Mouse (Mus musculus) heart, embryonic 16.5 days (tissue): ENCODE results near the gene Sptssb. TPM values are rescaled to one million over a fixed set of nuclear protein-coding genes. Genes with fewer than 3 reads are reported as not detected.

Experiments used
- ATAC-seq: fragments of 200-750 bp; cut with Nextera tagmentation; replicated peaks from 2 replicates; pipeline ENCODE4 v1.8.0; 2017; ENCODE audit warnings: moderate number of reproducible peaks; ENCODE audit not compliant: insufficient read depth, low FRiP score; ENCODE audit errors: extremely low read depth
- H3K27ac ChIP-seq: fragments of 300-500 bp; sonication (generic); 2 replicates; pipeline ENCODE4 v1.5.1; 2014; ENCODE audit warnings: mild to moderate bottlenecking, low read length, control low read depth, moderate library complexity
- H3K27me3 ChIP-seq: fragments of 300-500 bp; sonication (generic); 2 replicates; pipeline ENCODE4 v1.6.1; 2014; ENCODE audit warnings: low read length, mixed read lengths; ENCODE audit not compliant: control insufficient read depth, insufficient read depth
- H3K36me3 ChIP-seq: fragments of 300-500 bp; sonication (generic); 2 replicates; pipeline ENCODE4 v1.6.1; 2014; ENCODE audit not compliant: control insufficient read depth, insufficient read depth
- H3K4me1 ChIP-seq: fragments of 300-500 bp; sonication (generic); 2 replicates; pipeline ENCODE4 v1.6.1; 2014; ENCODE audit warnings: low read length, mixed read lengths; ENCODE audit not compliant: control insufficient read depth, insufficient read depth
- H3K4me2 ChIP-seq: fragments of 300-500 bp; sonication (generic); 2 replicates; pipeline ENCODE4 v1.6.1; 2014; ENCODE audit warnings: low read depth, mild to moderate bottlenecking, control low read depth, low read length
- H3K4me3 ChIP-seq: fragments of 300-500 bp; sonication (generic); 2 replicates; pipeline ENCODE4 v1.5.1; 2014; ENCODE audit warnings: mild to moderate bottlenecking, control low read depth, low read length
- H3K9ac ChIP-seq: fragments of 300-500 bp; sonication (generic); 2 replicates; pipeline ENCODE4 v1.6.1; 2014; ENCODE audit warnings: low read length, control low read depth
- H3K9me3 ChIP-seq: fragments of 300-500 bp; sonication (generic); replicated peaks from 2 replicates; pipeline ENCODE4 v1.6.1; 2016; ENCODE audit warnings: low read length; ENCODE audit not compliant: control insufficient read depth
- WGBS: fragments of 180-500 bp; shearing (Covaris S2); extraction: QIAGEN DNeasy Blood & Tissue Kit; methylation state at CpG from one replicate; pipeline ENCODE4 v1.1.7; 2014; 5-methylcytosine and 5-hydroxymethylcytosine counted together
- polyA plus RNA-seq: library from polyadenylated mRNA; unstranded; fragments of >200 nt; fragmentation: Nextera tagmentation; extraction: Ambion mirVana; gene quantifications from 2 replicates; pipeline ENCODE4 v1.2.1, GENCODE M21; 2015

Sptssb gene
- polyA plus RNA-seq, 1 experiment from 2014 or later: 6.6 TPM

DNA sequence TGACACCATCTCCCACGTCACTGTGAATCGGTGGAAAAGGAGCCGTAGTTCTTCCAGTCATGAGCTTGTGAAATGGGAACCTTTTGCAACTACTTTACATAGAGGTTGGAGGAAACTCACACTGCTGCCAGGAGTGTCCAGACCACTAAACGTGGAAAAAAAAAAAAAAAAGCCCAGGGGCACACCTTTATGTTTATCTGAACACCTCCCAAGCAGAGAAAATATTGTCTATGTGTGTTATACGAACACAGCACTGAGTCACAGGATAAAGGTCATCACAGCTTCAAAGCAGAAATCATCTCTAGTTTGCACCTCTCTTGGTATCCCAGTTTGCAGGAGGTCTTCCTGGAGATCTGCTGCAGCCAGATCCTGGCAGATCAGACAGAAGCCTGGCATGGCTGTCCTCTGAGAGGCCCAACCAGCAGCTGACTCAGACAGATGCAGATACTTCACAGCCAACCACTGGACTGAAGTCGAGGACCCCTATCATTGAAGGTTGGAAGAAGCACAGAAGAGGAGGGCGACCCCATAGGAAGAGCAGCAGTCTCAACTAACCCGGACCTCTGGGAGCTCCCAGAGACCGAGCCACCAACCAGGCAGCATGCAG, 2.2 kb upstream of the Sptssb start:
- Histone ChIP-seq H3K4me1 (peaks cover 4% of the 10 kb centered on the region), H3K9ac (no peak overlapping the region; the same call in 1 of the 2 replicates), H3K27me3 (0 out of 2 replicates have a peak, but pooled peaks cover 8% of the 10 kb centered on the region), H3K4me3 (peak overlapping the region; percentile 57), H3K27ac (no peak overlapping the region), H3K4me2 (peak overlapping the region; percentile 87), H3K9me3 (peaks cover 3% of the 10 kb centered on the region; the same call in 1 of the 2 replicates), H3K36me3 (no peaks in the 10 kb centered on the region)
- ATAC-seq: no peak
- WGBS: 36% methylated on average over 9 of the region's 9 CpGs

DNA sequence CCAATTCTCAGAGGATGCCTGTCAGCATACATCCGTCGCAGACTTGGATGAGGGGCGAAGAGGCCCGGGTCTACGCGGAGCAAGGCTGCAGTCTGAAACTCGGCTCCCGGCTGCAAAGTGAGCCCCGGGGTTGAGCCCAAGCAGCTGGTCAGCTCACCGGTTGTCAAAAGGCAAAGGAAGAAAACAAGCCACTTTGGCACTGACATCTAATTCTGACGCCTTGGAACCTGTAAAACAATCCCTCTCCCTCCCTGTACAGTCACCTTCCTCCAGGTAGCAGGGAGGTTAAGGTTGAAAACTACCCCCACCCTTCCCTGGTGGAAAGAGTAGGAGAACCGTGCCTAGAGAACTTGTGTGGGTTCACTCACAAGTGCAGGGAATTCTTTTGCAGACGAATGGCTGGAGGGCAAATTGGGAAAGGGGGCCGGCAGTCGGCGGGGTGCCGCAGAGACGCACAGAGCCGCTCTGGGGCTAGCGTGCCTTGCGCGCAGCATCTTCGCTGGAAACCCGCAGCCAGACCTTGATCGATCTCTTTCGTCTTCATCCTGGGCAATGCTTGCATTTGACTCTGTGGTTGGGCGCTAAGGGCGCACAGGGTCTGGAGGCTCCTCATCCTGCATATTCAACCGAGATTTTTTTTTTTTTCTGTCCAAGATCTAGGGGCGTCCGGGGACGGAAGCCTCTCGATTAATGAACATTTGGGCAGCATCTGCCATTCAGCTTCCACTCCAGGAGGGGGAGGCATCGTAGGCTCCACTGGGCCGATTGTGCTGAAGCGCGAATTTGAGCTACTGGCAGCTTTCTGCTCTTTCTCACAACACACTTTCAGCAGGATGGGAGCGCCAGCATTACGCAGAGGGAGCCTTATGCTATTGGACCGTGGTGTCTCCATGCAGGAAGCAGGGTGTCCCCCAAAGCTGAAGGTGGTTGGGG, 1.1 kb upstream of the Sptssb start:
- H3K27ac ChIP-seq: no peak overlapping the region

GRCm38 (mm10) chr3:69839485-69839884, 20.3 kb downstream of the Sptssb start:
- no peak for ATAC-seq
- Histone ChIP-seq H3K27ac (no peak overlapping the region), H3K9ac (no peak overlapping the region), H3K27me3 (no peaks in the 10 kb centered on the region), H3K4me1 (no peaks in the 10 kb centered on the region), H3K4me2 (no peak overlapping the region), H3K36me3 (no peaks in the 10 kb centered on the region), H3K9me3 (no peaks in the 10 kb centered on the region), H3K4me3 (no peak overlapping the region)
- WGBS: 81% methylated on average over 6 of the region's 6 CpGs

More for the DNA sequence above, 1.1 kb upstream of the Sptssb start:
- peak overlapping the region; percentile 87 for H3K4me2 ChIP-seq
- peak overlapping the region; percentile 57 for H3K4me3 ChIP-seq
- no peaks in the 10 kb centered on the region for H3K9me3 ChIP-seq
- H3K9ac ChIP-seq: peak overlapping the region; percentile 51
- 0 out of 2 replicates have a peak, but pooled peaks cover 8% of the 10 kb centered on the region for H3K27me3 ChIP-seq
- peaks cover 4% of the 10 kb centered on the region for H3K4me1 ChIP-seq
- ATAC-seq: peak; percentile 58; the same call in 1 of the 2 replicates
- WGBS: under 1% methylated on average over 40 of the region's 40 CpGs
- no peaks in the 10 kb centered on the region for H3K36me3 ChIP-seq

DNA sequence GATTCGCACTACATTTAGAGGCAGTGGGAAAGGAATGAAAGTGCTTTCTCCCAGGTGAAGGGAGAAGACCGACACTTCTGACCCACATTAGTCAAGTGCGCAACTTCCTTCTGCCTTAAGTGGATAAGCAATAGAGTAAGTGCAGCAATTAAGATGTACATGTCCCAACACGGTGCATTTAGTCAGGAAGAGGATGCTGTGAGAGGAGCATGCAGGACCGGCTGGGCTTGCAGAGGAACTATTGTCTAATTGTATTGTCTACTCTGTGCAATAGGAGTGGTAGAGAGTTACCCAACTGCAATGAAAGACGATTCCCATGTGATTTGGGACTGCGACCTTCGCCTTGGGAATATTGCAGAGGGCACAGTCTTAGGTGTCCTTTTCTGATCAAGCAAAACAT, 30.2 kb downstream of the Sptssb start:
- H3K27ac ChIP-seq: no peak overlapping the region
- H3K36me3 ChIP-seq: no peaks in the 10 kb centered on the region
- H3K4me3 ChIP-seq: no peak overlapping the region
- no peaks in the 10 kb centered on the region for H3K9me3 ChIP-seq
- no peak overlapping the region for H3K4me2 ChIP-seq
- 83% methylated on average over 8 of the region's 8 CpGs for WGBS
- no peaks in the 10 kb centered on the region for H3K27me3 ChIP-seq
- H3K4me1 ChIP-seq: no peaks in the 10 kb centered on the region
- no peak for ATAC-seq
- H3K9ac ChIP-seq: no peak overlapping the region

DNA sequence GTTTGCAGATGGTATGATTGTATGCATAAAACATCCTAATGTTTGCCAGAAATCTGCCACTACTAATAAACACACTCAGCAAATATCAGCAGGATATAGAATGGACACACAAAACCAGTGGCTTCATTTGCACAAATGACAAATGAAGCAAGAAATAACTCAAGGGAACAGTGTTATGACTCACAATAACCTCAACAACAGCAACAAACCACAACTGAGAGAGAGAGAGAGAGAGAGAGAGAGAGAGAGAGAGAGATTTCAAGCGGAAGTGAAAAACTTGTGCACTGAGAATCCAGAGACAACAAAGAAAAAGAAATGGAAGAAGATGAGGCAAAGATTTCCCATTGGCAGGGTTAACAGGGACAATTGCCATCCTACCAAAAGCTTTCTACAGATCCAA, 35.2 kb downstream of the Sptssb start:
- H3K4me1 ChIP-seq: no peaks in the 10 kb centered on the region
- no peaks in the 10 kb centered on the region for H3K36me3 ChIP-seq
- H3K27ac ChIP-seq: no peak overlapping the region
- no peak overlapping the region for H3K4me2 ChIP-seq
- H3K4me3 ChIP-seq: no peak overlapping the region
- WGBS: 88% methylated on average over 1 of the region's 1 CpGs
- no peak overlapping the region for H3K9ac ChIP-seq
- ATAC-seq: no peak
- H3K27me3 ChIP-seq: no peaks in the 10 kb centered on the region
- no peaks in the 10 kb centered on the region for H3K9me3 ChIP-seq

DNA sequence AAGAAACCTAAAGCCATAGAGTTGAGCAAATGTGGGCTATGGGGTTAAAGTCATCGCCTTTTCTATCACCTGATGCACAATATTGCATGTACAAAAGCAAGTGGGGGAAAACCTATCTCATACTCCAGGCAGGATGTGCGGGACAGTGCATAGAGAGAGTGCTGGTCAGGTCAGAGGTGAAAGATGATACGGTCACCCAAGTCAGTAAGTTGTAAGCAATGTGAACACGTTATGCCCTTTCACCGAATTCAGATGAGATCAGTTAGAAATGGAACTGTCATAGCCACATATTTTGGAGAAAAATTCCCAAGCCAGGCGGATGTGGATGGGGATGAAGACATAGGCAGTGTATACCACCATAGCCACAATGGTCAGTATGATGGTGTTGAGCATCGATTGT, 39.1 kb downstream of the Sptssb start:
- WGBS: 77% methylated on average over 7 of the region's 7 CpGs
- no peak overlapping the region for H3K4me3 ChIP-seq
- H3K27ac ChIP-seq: no peak overlapping the region
- H3K4me1 ChIP-seq: no peaks in the 10 kb centered on the region
- H3K9ac ChIP-seq: no peak overlapping the region
- H3K27me3 ChIP-seq: no peaks in the 10 kb centered on the region
- H3K36me3 ChIP-seq: no peaks in the 10 kb centered on the region
- no peak overlapping the region for H3K4me2 ChIP-seq
- ATAC-seq: no peak
- H3K9me3 ChIP-seq: no peaks in the 10 kb centered on the region

- no peaks in the 10 kb centered on the region for H3K27me3 ChIP-seq
- H3K27ac ChIP-seq: no peak overlapping the region
- H3K9me3 ChIP-seq: no peaks in the 10 kb centered on the region
- WGBS: 70% methylated on average over 3 of the region's 3 CpGs
- no peak overlapping the region for H3K4me3 ChIP-seq
- H3K4me1 ChIP-seq: no peaks in the 10 kb centered on the region
- H3K36me3 ChIP-seq: no peaks in the 10 kb centered on the region
- H3K9ac ChIP-seq: no peak overlapping the region
- H3K4me2 ChIP-seq: no peak overlapping the region
- no peak for ATAC-seq
Measured at GRCm38 (mm10) chr3:69819851-69820200, 39.9 kb downstream of the Sptssb start.

DNA sequence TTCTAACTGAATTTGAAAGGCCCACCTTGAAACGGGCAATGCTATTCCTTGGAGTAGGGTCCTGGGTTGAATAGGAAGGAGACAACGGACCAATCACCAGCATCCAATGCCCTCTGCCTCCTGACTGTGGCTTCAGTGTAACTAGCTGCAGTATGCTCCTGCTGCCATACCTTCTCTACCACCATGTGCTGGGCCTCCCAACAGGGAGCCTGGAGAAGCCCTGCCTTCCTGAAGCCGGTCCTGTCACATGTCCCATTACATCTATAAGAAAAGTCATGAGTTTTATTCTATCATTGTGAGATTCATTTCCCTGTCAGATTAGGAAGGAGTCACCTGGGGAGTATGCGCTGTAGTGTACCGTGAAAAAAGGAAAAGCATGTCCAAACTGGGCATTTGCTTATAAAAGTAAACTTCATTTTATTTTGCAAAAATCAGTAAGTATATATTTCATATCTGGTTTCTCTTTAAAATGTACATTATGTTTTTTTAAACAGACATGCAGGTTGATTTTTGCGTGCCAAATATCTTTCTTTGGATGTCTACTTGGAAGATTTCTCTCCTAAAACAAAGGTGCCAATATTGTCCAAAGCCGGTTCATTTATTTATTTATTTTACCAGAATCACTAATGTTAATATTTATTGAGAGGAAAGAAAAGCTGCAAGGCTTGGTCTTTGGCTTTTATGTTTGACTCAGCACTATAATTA, 40.4 kb downstream of the Sptssb start:
- Histone ChIP-seq H3K4me3 (no peak overlapping the region), H3K27ac (no peak overlapping the region), H3K9me3 (no peaks in the 10 kb centered on the region), H3K9ac (no peak overlapping the region), H3K27me3 (no peaks in the 10 kb centered on the region), H3K36me3 (no peaks in the 10 kb centered on the region), H3K4me2 (no peak overlapping the region), H3K4me1 (no peaks in the 10 kb centered on the region)
- WGBS: 86% methylated on average over 7 of the region's 7 CpGs
- ATAC-seq: no peak

DNA sequence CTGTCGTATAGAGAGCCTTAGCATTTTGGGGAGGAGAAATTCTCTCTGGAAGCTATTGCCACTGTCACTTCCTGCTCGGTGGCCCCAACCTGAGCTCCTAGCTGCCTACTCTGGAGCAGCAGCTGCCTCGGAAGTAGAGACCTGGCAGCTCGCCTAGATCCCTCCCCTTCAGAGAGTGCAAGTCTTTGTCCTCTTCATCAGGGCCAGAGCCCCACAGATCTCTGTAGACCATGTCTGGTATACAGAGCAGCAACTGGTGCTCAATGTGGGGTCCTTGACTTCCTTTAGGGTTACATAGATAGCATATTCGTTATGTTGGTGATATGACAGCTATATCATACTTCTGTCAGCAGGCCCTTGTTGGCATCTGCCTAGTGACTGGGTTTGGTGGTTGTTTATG, 41.3 kb downstream of the Sptssb start:
- WGBS: 39% methylated on average over 5 of the region's 5 CpGs
- H3K4me3 ChIP-seq: no peak overlapping the region
- H3K4me1 ChIP-seq: no peaks in the 10 kb centered on the region
- no peak overlapping the region for H3K9ac ChIP-seq
- ATAC-seq: no peak
- H3K27ac ChIP-seq: no peak overlapping the region
- H3K9me3 ChIP-seq: no peaks in the 10 kb centered on the region
- H3K36me3 ChIP-seq: no peaks in the 10 kb centered on the region
- H3K27me3 ChIP-seq: no peaks in the 10 kb centered on the region
- H3K4me2 ChIP-seq: no peak overlapping the region
